Mouse (Mus musculus): ENCODE measurements at regions not wholly inside any gene's neighbourhood (a gene's known extent, or its start where the extent isn't known, plus 50 kb on each side); places are given as distances from the start of the nearest gene placed in this dataset.

GRCm38 (mm10) chr14:104594851-104595250, 72.4 kb upstream of the Rnf219 start:
- H3K27ac ChIP-seq: no peak overlapping the region
- H3K27me3 ChIP-seq (ENCODE audit: insufficient read depth, poor library complexity, severe bottlenecking): no peaks in the 10 kb centered on the region
- H3K9me3 ChIP-seq: no peaks in the 10 kb centered on the region
- DNase-seq (ENCODE audit: low spot score): no peak
- no peak overlapping the region for H3K4me3 ChIP-seq
- WGBS: 86% methylated on average over 3 of the region's 3 CpGs
- no peaks in the 10 kb centered on the region for H3K36me3 ChIP-seq
- no peaks in the 10 kb centered on the region for H3K4me1 ChIP-seq (replicated peaks)
